Mouse (Mus musculus): ENCODE results near the gene Kat8. TPM values are rescaled to one million over a fixed set of nuclear protein-coding genes. Genes with fewer than 3 reads are reported as not detected.

The Kat8 gene
- polyA plus RNA-seq, 1 experiment from 2014 or later, result 42.1 TPM

GRCm38 (mm10) chr7:127907939-127908338, 4.4 kb upstream of the Kat8 start:
- Histone ChIP-seq H3K9ac (ENCODE audit: low read depth, low read length) (no peak overlapping the region), H3K9me3 (ENCODE audit: control insufficient read depth, low read length) (no peaks in the 10 kb centered on the region), H3K27ac (ENCODE audit: low read depth, low read length) (no peak overlapping the region), H3K4me2 (ENCODE audit: low read length) (no peak overlapping the region), H3K27me3 (replicated peaks; ENCODE audit: control insufficient read depth, insufficient read depth, low read length) (no peaks in the 10 kb centered on the region), H3K36me3 (ENCODE audit: control insufficient read depth, insufficient read depth, low read length) (peaks cover 24% of the 10 kb centered on the region), H3K4me1 (ENCODE audit: control insufficient read depth, insufficient read depth, low read depth, low read length) (peaks cover 14% of the 10 kb centered on the region), H3K4me3 (ENCODE audit: low read length) (no peak overlapping the region)
- WGBS, result 94% methylated on average over 12 of the region's 12 CpGs
- no peak for ATAC-seq

- Histone ChIP-seq H3K9me3 (ENCODE audit: control insufficient read depth, low read length) (no peaks in the 10 kb centered on the region), H3K4me2 (ENCODE audit: low read length) (no peak overlapping the region), H3K36me3 (ENCODE audit: control insufficient read depth, insufficient read depth, low read length) (peaks cover 24% of the 10 kb centered on the region), H3K27me3 (replicated peaks; ENCODE audit: control insufficient read depth, insufficient read depth, low read length) (no peaks in the 10 kb centered on the region), H3K4me1 (ENCODE audit: control insufficient read depth, insufficient read depth, low read depth, low read length) (peaks cover 17% of the 10 kb centered on the region), H3K4me3 (ENCODE audit: low read length) (no peak overlapping the region), H3K9ac (ENCODE audit: low read depth, low read length) (no peak overlapping the region), H3K27ac (ENCODE audit: low read depth, low read length) (no peak overlapping the region)
- WGBS, result 93% methylated on average over 4 of the region's 4 CpGs
- ATAC-seq, result no peak
Observed at GRCm38 (mm10) chr7:127908656-127909055, 3.7 kb upstream of the Kat8 start.

- peak overlapping the region; percentile 96 for H3K4me3 ChIP-seq (ENCODE audit: low read length)
- peak overlapping the region; percentile 92 for H3K4me2 ChIP-seq (ENCODE audit: low read length)
- H3K9ac ChIP-seq (ENCODE audit: low read depth, low read length), result peak overlapping the region; percentile 87
- WGBS, result 21% methylated on average over 4 of the region's 4 CpGs
- H3K27ac ChIP-seq (ENCODE audit: low read depth, low read length), result no peak overlapping the region; the same call in 1 of the 2 replicates
- H3K9me3 ChIP-seq (ENCODE audit: control insufficient read depth, low read length), result no peaks in the 10 kb centered on the region
- ATAC-seq, result no peak
- H3K36me3 ChIP-seq (ENCODE audit: control insufficient read depth, insufficient read depth, low read length), result peaks cover 20% of the 10 kb centered on the region
- peaks cover 8% of the 10 kb centered on the region for H3K4me1 ChIP-seq (ENCODE audit: control insufficient read depth, insufficient read depth, low read depth, low read length)
- no peaks in the 10 kb centered on the region for H3K27me3 ChIP-seq (replicated peaks; ENCODE audit: control insufficient read depth, insufficient read depth, low read length)
Observed at GRCm38 (mm10) chr7:127912938-127913337, 622 bp downstream of the Kat8 start.

- Histone ChIP-seq H3K36me3 (ENCODE audit: control insufficient read depth, insufficient read depth, low read length) (peaks cover 8% of the 10 kb centered on the region), H3K27me3 (replicated peaks; ENCODE audit: control insufficient read depth, insufficient read depth, low read length) (no peaks in the 10 kb centered on the region), H3K4me1 (ENCODE audit: control insufficient read depth, insufficient read depth, low read depth, low read length) (peaks cover 8% of the 10 kb centered on the region), H3K27ac (ENCODE audit: low read depth, low read length) (no peak overlapping the region), H3K4me3 (ENCODE audit: low read length) (no peak overlapping the region), H3K4me2 (ENCODE audit: low read length) (no peak overlapping the region), H3K9me3 (ENCODE audit: control insufficient read depth, low read length) (no peaks in the 10 kb centered on the region), H3K9ac (ENCODE audit: low read depth, low read length) (no peak overlapping the region)
- no peak for ATAC-seq
- 91% methylated on average over 12 of the region's 12 CpGs for WGBS
Observed at GRCm38 (mm10) chr7:127915293-127915692, 3.0 kb downstream of the Kat8 start.

- 57% methylated on average over 3 of the region's 3 CpGs for WGBS
- no peaks in the 10 kb centered on the region for H3K27me3 ChIP-seq (replicated peaks; ENCODE audit: control insufficient read depth, insufficient read depth, low read length)
- H3K4me3 ChIP-seq (ENCODE audit: low read length), result no peak overlapping the region
- no peak overlapping the region for H3K27ac ChIP-seq (ENCODE audit: low read depth, low read length)
- H3K9me3 ChIP-seq (ENCODE audit: control insufficient read depth, low read length), result no peaks in the 10 kb centered on the region
- no peak for ATAC-seq
- no peak overlapping the region for H3K9ac ChIP-seq (ENCODE audit: low read depth, low read length)
- no peak overlapping the region for H3K4me2 ChIP-seq (ENCODE audit: low read length)
- H3K36me3 ChIP-seq (ENCODE audit: control insufficient read depth, insufficient read depth, low read length), result peaks cover 8% of the 10 kb centered on the region
- H3K4me1 ChIP-seq (ENCODE audit: control insufficient read depth, insufficient read depth, low read depth, low read length), result peaks cover 1% of the 10 kb centered on the region
Observed at GRCm38 (mm10) chr7:127918203-127918602, 5.9 kb downstream of the Kat8 start.

- Histone ChIP-seq H3K4me2 (ENCODE audit: low read length) (no peak overlapping the region), H3K4me1 (ENCODE audit: control insufficient read depth, insufficient read depth, low read depth, low read length) (no peaks in the 10 kb centered on the region), H3K27me3 (replicated peaks; ENCODE audit: control insufficient read depth, insufficient read depth, low read length) (no peaks in the 10 kb centered on the region), H3K27ac (ENCODE audit: low read depth, low read length) (no peak overlapping the region), H3K9ac (ENCODE audit: low read depth, low read length) (no peak overlapping the region), H3K36me3 (ENCODE audit: control insufficient read depth, insufficient read depth, low read length) (peaks cover 8% of the 10 kb centered on the region), H3K9me3 (ENCODE audit: control insufficient read depth, low read length) (no peaks in the 10 kb centered on the region), H3K4me3 (ENCODE audit: low read length) (no peak overlapping the region)
- ATAC-seq, result no peak
- WGBS, result 81% methylated on average over 7 of the region's 7 CpGs
Observed at GRCm38 (mm10) chr7:127919290-127919689, 7.0 kb downstream of the Kat8 start.

GRCm38 (mm10) chr7:127921516-127921915, 9.2 kb downstream of the Kat8 start:
- WGBS, result 66% methylated on average over 8 of the region's 8 CpGs
- ATAC-seq, result no peak
- Histone ChIP-seq H3K4me2 (ENCODE audit: low read length) (no peak overlapping the region), H3K4me3 (ENCODE audit: low read length) (no peak overlapping the region), H3K9me3 (ENCODE audit: control insufficient read depth, low read length) (no peaks in the 10 kb centered on the region), H3K27ac (ENCODE audit: low read depth, low read length) (no peak overlapping the region), H3K4me1 (ENCODE audit: control insufficient read depth, insufficient read depth, low read depth, low read length) (no peaks in the 10 kb centered on the region), H3K27me3 (replicated peaks; ENCODE audit: control insufficient read depth, insufficient read depth, low read length) (no peaks in the 10 kb centered on the region), H3K9ac (ENCODE audit: low read depth, low read length) (no peak overlapping the region), H3K36me3 (ENCODE audit: control insufficient read depth, insufficient read depth, low read length) (peaks cover 8% of the 10 kb centered on the region)

GRCm38 (mm10) chr7:127922451-127923275, 10.3 kb downstream of the Kat8 start:
- Histone ChIP-seq H3K36me3 (ENCODE audit: control insufficient read depth, insufficient read depth, low read length) (peaks cover 4% of the 10 kb centered on the region), H3K27me3 (replicated peaks; ENCODE audit: control insufficient read depth, insufficient read depth, low read length) (peaks cover 1% of the 10 kb centered on the region), H3K4me1 (ENCODE audit: control insufficient read depth, insufficient read depth, low read depth, low read length) (no peaks in the 10 kb centered on the region), H3K27ac (ENCODE audit: low read depth, low read length) (no peak overlapping the region), H3K4me2 (ENCODE audit: low read length) (no peak overlapping the region), H3K9me3 (ENCODE audit: control insufficient read depth, low read length) (no peaks in the 10 kb centered on the region), H3K9ac (ENCODE audit: low read depth, low read length) (no peak overlapping the region), H3K4me3 (ENCODE audit: low read length) (no peak overlapping the region)
- 92% methylated on average over 6 of the region's 6 CpGs for WGBS
- no peak for ATAC-seq

GRCm38 (mm10) chr7:127923714-127924113, 11.4 kb downstream of the Kat8 start:
- Histone ChIP-seq H3K27me3 (replicated peaks; ENCODE audit: control insufficient read depth, insufficient read depth, low read length) (peaks cover 4% of the 10 kb centered on the region), H3K27ac (ENCODE audit: low read depth, low read length) (no peak overlapping the region), H3K4me1 (ENCODE audit: control insufficient read depth, insufficient read depth, low read depth, low read length) (no peaks in the 10 kb centered on the region), H3K9ac (ENCODE audit: low read depth, low read length) (no peak overlapping the region), H3K4me2 (ENCODE audit: low read length) (no peak overlapping the region), H3K36me3 (ENCODE audit: control insufficient read depth, insufficient read depth, low read length) (peaks cover 4% of the 10 kb centered on the region), H3K4me3 (ENCODE audit: low read length) (no peak overlapping the region), H3K9me3 (ENCODE audit: control insufficient read depth, low read length) (no peaks in the 10 kb centered on the region)
- ATAC-seq, result no peak
- 92% methylated on average over 5 of the region's 5 CpGs for WGBS
